Mouse (Mus musculus) stomach, postnatal 0 days (tissue): ENCODE measurements at regions not wholly inside any gene's neighbourhood (a gene's known extent, or its start where the extent isn't known, plus 50 kb on each side); places are given as distances from the start of the nearest gene placed in this dataset.

Source experiments
- ATAC-seq: fragments of 200-750 bp; cut with Nextera tagmentation; 2 replicates; pipeline ENCODE4 v1.8.0; 2017; ENCODE audit not compliant: low FRiP score, low TSS enrichment
- DNase-seq: peaks from one replicate; pipeline ENCODE4 v3.0.0-alpha.2; 2016; ENCODE audit warnings: low spot score
- H3K27ac ChIP-seq: fragments of 300-500 bp; sonication (generic); replicated peaks from 2 replicates; pipeline ENCODE4 v1.5.1; 2014; ENCODE audit warnings: mild to moderate bottlenecking, control low read depth
- H3K27me3 ChIP-seq: fragments of 300-500 bp; sonication (generic); 2 replicates; pipeline ENCODE4 v1.6.1; 2014; ENCODE audit warnings: low read length; ENCODE audit not compliant: control insufficient read depth, insufficient read depth
- H3K36me3 ChIP-seq: fragments of 300-500 bp; sonication (generic); 2 replicates; pipeline ENCODE4 v1.6.1; 2014; ENCODE audit warnings: low read length, mixed read lengths; ENCODE audit not compliant: control insufficient read depth, insufficient read depth
- H3K4me1 ChIP-seq: fragments of 300-500 bp; sonication (generic); replicated peaks from 2 replicates; pipeline ENCODE4 v1.6.1; 2014; ENCODE audit warnings: antibody characterized with exemption; ENCODE audit not compliant: control insufficient read depth, insufficient read depth
- H3K4me2 ChIP-seq: fragments of 300-500 bp; sonication (generic); replicated peaks from 2 replicates; pipeline ENCODE4 v1.6.1; 2014; ENCODE audit warnings: low read depth, mild to moderate bottlenecking, control low read depth, moderate library complexity
- H3K4me3 ChIP-seq: fragments of 300-500 bp; sonication (generic); 2 replicates; pipeline ENCODE4 v1.5.1; 2014; ENCODE audit warnings: low read depth, low read length, control low read depth
- H3K9ac ChIP-seq: fragments of 300-500 bp; sonication (generic); 2 replicates; pipeline ENCODE4 v1.6.1; 2014; ENCODE audit warnings: mild to moderate bottlenecking, low read length, control low read depth, mixed read lengths
- H3K9me3 ChIP-seq: fragments of 300-500 bp; sonication (generic); 2 replicates; pipeline ENCODE4 v1.6.1; 2016; ENCODE audit warnings: low read length; ENCODE audit not compliant: control insufficient read depth
- CTCF ChIP-seq: IDR thresholded peaks from 2 replicates; pipeline ENCODE4 v1.5.1; 2016; ENCODE audit warnings: antibody characterized with exemption, low read depth, mild to moderate bottlenecking, moderate library complexity
- EP300 ChIP-seq: optimal IDR thresholded peaks from 2 replicates; pipeline ENCODE3; 2016; ENCODE audit warnings: antibody characterized with exemption
- WGBS: fragments of 180-500 bp; shearing (Covaris S2); extraction: QIAGEN DNeasy Blood & Tissue Kit; methylation state at CpG from one replicate; pipeline ENCODE4 v1.1.7; 2014; 5-methylcytosine and 5-hydroxymethylcytosine counted together

GRCm38 (mm10) chr16:76821261-76821660 is 192.2 kb upstream of the Usp25 start:
- H3K36me3 ChIP-seq = no peaks in the 10 kb centered on the region
- no peaks in the 10 kb centered on the region for H3K27me3 ChIP-seq
- no peak overlapping the region for H3K4me3 ChIP-seq
- WGBS = 92% methylated on average over 10 of the region's 10 CpGs
- TF ChIP-seq EP300 (no peak), CTCF (no peak)
- no peak overlapping the region for H3K9ac ChIP-seq
- no peaks in the 10 kb centered on the region for H3K4me1 ChIP-seq
- no peak overlapping the region for H3K27ac ChIP-seq
- ATAC-seq (no peak), DNase-seq (no peak)
- H3K9me3 ChIP-seq = no peaks in the 10 kb centered on the region
- no peak overlapping the region for H3K4me2 ChIP-seq

GRCm38 (mm10) chr16:76816056-76816885 is 197.2 kb upstream of the Usp25 start:
- no peaks in the 10 kb centered on the region for H3K9me3 ChIP-seq
- no peak for DNase-seq
- H3K4me1 ChIP-seq = no peaks in the 10 kb centered on the region
- no peaks in the 10 kb centered on the region for H3K36me3 ChIP-seq
- 67% methylated on average over 17 of the region's 17 CpGs for WGBS
- no peak overlapping the region for H3K4me3 ChIP-seq
- H3K4me2 ChIP-seq = no peak overlapping the region
- ATAC-seq = no peak
- no peak for TF ChIP-seq CTCF
- TF ChIP-seq EP300 = no peak
- H3K27ac ChIP-seq = no peak overlapping the region
- no peaks in the 10 kb centered on the region for H3K27me3 ChIP-seq
- no peak overlapping the region for H3K9ac ChIP-seq

- Histone ChIP-seq H3K9me3 (no peaks in the 10 kb centered on the region), H3K36me3 (no peaks in the 10 kb centered on the region), H3K4me1 (no peaks in the 10 kb centered on the region), H3K27me3 (no peaks in the 10 kb centered on the region), H3K4me3 (no peak overlapping the region), H3K4me2 (no peak overlapping the region), H3K9ac (no peak overlapping the region), H3K27ac (no peak overlapping the region)
- DNase-seq = peak; percentile 55
- no peak for ATAC-seq
- 30% methylated on average over 3 of the region's 3 CpGs for WGBS
- TF ChIP-seq EP300 (no peak), CTCF (peak; percentile 73)
Measured at GRCm38 (mm10) chr16:76803725-76804124, 209.8 kb upstream of the Usp25 start.

GRCm38 (mm10) chr16:76786405-76787155 is 226.9 kb upstream of the Usp25 start:
- Histone ChIP-seq H3K27ac (no peak overlapping the region), H3K36me3 (no peaks in the 10 kb centered on the region), H3K27me3 (no peaks in the 10 kb centered on the region), H3K4me2 (no peak overlapping the region), H3K4me1 (no peaks in the 10 kb centered on the region), H3K9me3 (no peaks in the 10 kb centered on the region), H3K4me3 (no peak overlapping the region), H3K9ac (no peak overlapping the region)
- TF ChIP-seq EP300 (no peak), CTCF (peak; percentile 87)
- ATAC-seq = peak; percentile 59; the same call in 1 of the 2 replicates
- 72% methylated on average over 6 of the region's 6 CpGs for WGBS
- DNase-seq = peak; percentile 53

- Histone ChIP-seq H3K4me2 (no peak overlapping the region), H3K4me3 (no peak overlapping the region), H3K9me3 (no peaks in the 10 kb centered on the region), H3K36me3 (no peaks in the 10 kb centered on the region), H3K9ac (no peak overlapping the region), H3K27ac (no peak overlapping the region), H3K4me1 (no peaks in the 10 kb centered on the region), H3K27me3 (no peaks in the 10 kb centered on the region)
- ATAC-seq = no peak
- no peak for TF ChIP-seq EP300
- no peak for TF ChIP-seq CTCF
- 42% methylated on average over 5 of the region's 5 CpGs for WGBS
- DNase-seq = no peak
Measured at GRCm38 (mm10) chr16:76782656-76783055, 230.8 kb upstream of the Usp25 start.

GRCm38 (mm10) chr16:76775790-76776189 is 237.7 kb upstream of the Usp25 start:
- Histone ChIP-seq H3K9me3 (no peaks in the 10 kb centered on the region), H3K4me1 (no peaks in the 10 kb centered on the region), H3K4me2 (no peak overlapping the region), H3K27me3 (no peaks in the 10 kb centered on the region), H3K36me3 (no peaks in the 10 kb centered on the region), H3K4me3 (no peak overlapping the region), H3K27ac (no peak overlapping the region), H3K9ac (no peak overlapping the region)
- no peak for DNase-seq
- 74% methylated on average over 2 of the region's 2 CpGs for WGBS
- no peak for ATAC-seq
- TF ChIP-seq CTCF (no peak), EP300 (no peak)
